Mouse (Mus musculus) mouse trophoblast stem cell (cell line): ENCODE measurements at regions not wholly inside any gene's neighbourhood (a gene's known extent, or its start where the extent isn't known, plus 50 kb on each side); places are given as distances from the start of the nearest gene placed in this dataset.

Source experiments
- in situ Hi-C, 2 experiments: fragments of 300-500 bp; cut with MseI, MboI; formaldehyde crosslinking; loops; 2 replicates in 1 of 2; 3 replicates in 1 of 2; pipeline ENCODE4 v1.15.1; 2025

DNA sequence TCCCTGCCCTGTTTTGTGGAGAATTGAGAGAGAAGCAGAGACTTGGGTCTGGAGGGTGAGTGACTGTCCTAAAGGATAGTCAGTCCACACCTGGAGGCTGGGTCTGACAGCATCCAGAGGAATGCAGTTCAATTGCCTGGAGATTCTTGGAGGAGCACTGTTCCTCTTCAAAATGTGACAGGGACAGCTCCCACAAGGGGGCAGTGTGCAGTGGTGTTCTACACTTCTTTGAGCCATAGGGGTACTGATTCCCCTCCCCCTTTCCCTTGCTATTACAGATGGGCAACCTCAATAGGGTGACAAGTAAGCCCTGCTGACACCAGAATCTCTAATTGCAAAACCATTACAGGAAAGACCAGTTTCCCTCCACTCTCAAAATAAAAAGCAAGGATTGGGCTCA, 63.7 kb upstream of the Gm773 start:
- in situ Hi-C loops: loop anchor here in 1 of 2 experiments (10.0 kb wide), 1 partner anchor 68 kb away; the partner anchor contains the start of gene Zfp449

DNA sequence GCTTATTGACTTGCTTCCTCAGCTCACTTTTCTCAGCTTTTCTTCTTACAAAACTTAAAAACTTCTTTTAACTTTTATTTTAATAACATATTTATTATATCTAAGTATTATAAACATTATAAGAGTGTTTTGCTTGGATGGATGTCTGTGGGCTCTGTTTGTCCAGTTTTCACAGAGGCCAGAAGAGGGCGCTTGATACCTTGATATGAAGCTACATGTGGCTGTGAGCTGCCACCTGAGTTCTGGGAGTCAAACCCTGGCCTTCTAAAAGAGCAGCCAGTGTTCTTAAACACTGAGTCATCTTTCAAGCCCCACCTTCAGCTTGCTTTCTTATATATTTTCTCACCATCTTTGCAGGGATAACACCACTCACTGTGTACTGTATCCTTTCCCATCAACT, 61.5 kb upstream of the Gm773 start:
- in situ Hi-C loops: loop anchor here (5.0 to 25.0 kb wide), 3 partner anchors 68 to 213 kb away; partner anchors contain the start of gene Zfp449 (in 1 of the 2)

DNA sequence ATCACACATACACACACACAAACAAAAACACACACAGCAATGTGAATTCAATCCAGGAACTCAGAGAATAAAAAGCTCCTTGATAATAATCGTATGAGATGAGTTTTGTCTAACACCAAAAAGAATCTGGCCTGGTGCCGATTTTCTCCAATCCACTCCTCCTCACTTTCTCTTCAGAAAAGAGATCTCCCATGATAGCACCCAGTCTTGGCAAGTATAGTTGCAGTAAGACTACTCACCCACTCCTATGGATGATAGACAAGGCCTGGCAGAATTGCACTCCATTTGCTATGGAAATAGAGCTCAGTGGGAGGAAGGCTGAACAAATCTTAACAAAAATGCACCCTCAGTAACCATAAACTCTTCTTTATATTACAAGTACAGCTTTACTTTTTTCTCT, 57.0 kb upstream of the Gm773 start:
- in situ Hi-C loops: loop anchor here (5.0 to 25.0 kb wide), 3 partner anchors 73 to 218 kb away; partner anchors contain the start of gene Zfp449 (in 1 of the 2)
